Mouse (Mus musculus) embryo, embryonic 11.5 days (tissue): ENCODE data around the gene Tmem91.
"Not testable (repeated sequence)": the region's sequence is repeated elsewhere in the genome, so short reads cannot be mapped to it uniquely, and the experiment has no call there.

Experiments used
- DNase-seq: peaks from one replicate; pipeline ENCODE4 v3.0.0-alpha.2; 2012; ENCODE audit warnings: low read depth, low spot score

The Tmem91 gene

DNA sequence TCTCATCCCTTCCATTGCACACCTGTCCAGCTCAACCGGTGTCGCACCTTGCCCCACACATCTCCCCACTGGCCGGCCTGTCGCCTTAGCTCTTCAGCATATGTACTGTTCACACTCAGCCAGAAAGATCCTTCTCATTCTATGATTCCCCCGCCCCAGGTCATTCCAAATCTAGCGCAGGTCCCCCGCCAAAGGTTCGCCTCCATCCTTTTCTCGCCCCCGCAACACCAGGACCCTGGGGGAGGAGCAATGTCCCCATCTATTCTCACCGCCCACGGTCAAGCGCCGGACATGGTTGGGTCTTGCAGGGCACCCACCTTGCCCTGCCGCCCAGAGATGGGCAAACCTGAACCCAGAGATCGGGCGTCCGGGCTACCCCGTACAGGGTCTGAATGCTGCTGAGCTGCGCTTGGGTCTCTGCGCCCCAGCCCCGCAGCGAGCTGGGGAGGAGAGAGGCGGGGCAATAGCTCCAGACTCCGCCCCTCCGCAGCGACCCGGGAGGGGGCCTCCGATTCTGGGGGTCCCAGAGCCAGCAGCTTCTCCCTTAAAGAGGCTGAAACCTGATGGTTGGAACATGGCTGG, at the start of gene Tmem91:
TSS of gene Tmem91 (minus strand) at position 448 of the 582 bp plus-strand sequence.
- DNase-seq: no peak

DNA sequence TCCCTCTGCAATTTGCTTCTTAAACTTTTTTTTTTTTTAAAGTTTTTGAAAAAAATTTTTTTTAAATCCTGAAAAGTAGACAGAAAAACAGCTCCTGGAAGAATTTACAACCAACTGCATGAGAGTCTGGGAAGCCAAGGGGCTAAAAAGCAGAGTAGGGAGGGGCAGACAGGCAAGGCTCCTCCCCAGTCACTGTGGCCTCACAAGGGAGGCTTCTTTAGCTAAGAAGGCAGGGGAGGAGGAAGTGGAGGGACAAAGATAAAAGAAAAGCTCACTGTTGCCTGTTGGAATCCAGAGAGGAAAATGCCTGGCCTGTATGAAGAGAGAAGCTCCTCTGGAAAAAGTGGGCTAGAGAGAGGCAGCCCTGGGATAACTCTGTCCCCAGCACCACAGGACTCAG, 46.8 kb upstream of the Tmem91 start:
- not testable (repeated sequence) for DNase-seq

DNA sequence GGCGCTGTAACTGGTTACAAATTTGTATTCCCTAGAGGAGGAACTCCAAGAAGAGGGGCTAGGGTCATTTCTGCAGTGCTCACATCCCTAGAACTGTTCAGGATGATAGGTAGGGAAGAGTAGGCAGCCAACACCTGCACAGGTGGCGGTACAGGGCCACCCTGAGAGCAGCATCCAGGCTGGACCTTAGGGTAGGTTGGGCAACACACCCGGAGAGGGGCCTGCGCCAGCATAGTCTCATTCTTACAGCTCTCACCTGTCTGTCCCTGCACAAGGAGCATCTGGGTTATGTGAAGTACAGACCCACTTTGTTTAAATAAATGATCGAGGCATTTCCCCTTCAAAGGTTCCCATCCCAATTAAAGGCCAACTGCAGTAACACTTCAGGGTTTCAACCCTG, 45.8 kb upstream of the Tmem91 start:
- no peak for DNase-seq

DNA sequence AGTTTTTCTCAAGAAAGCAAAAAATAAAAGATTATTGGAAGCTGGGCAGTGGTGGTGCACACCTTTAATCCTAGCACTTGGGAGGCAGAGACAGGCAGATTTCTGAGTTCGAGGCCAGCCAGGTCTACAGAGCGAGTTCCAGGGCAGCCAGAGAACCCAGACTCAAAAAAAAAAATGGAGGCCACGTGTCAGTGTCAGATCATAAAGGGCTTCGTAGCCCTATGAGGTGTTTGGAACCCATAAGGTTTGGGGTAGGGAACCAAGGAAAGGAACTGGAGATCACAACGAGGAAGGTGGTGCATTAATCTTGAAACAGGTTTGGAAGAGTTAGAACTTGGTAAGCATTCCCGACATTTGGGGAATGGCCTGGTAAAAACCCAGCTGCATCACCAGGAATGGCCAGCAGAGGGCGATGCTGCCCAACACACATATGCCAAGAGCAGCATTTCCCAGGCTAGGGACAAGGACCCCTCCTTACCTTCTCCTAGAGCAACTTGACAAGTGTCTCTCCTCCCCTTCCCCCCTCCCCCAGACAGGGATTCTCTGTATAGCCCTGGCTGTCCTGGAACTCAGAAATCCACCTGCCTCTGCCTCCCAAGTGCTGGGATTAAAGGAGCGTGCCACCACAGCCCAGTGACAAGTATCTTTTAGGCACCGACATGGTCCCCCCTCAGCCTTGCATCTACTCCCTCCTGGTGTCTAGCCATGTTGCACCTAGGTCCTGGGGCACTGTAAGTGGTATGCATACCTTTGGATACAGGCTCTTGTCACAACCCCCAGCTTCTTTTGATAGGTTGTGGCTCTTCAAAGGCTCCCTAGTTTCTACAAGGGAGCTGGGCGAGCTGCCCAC, 45.0 kb upstream of the Tmem91 start:
- peak; percentile 68 for DNase-seq

DNA sequence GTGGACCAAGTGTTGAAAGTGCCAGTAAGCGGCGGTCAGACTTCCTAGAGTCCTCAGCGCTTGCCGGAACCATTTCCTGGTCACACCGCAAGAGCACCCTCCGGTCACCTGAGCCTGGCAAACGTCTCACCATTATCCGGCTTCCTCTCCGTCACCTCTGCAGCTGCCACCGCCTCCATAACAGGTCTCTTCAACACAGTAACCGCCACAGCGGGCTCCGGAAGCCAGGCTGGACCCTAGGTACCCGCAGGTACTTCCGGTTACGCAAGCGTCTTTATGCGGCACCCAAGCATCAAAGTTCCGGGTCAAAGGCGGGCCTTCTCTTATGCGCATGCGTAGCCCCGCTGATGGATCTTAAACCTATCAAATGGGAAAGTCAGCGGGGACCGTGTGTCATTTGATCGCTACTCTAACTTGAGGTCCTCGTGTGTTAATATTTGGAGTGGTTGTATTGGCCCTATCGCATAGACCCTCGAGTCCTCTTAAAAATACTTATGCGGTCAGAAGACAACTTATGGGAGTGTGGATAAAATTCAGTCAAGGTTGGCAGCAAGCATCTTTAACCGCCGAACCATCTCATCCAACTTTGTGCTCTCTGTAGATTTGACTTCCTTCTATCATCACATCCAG, 43.9 kb upstream of the Tmem91 start, which contains the start of gene Ccdc97:
TSS of gene Ccdc97 (minus strand) at position 301 of the 630 bp plus-strand sequence.
- peak; percentile 88 for DNase-seq

DNA sequence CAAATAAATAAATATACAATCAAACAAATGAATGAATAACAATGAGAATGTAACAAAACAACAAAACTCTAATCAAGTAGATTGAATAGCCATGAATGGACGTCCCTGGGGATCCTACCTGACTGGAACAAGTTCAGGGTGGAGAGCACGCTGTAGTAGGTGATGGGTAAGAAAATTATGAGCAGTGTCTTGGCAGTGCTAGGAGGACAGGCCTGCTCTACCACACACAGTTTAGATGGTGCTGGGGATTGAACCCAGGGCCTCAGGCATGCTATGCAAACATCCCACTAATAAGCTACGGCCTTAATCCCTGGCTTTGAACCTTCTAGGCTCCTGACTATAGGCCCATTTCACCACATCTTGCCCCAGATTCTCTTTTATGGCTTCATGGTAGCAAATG, 42.5 kb upstream of the Tmem91 start:
- no peak for DNase-seq

DNA sequence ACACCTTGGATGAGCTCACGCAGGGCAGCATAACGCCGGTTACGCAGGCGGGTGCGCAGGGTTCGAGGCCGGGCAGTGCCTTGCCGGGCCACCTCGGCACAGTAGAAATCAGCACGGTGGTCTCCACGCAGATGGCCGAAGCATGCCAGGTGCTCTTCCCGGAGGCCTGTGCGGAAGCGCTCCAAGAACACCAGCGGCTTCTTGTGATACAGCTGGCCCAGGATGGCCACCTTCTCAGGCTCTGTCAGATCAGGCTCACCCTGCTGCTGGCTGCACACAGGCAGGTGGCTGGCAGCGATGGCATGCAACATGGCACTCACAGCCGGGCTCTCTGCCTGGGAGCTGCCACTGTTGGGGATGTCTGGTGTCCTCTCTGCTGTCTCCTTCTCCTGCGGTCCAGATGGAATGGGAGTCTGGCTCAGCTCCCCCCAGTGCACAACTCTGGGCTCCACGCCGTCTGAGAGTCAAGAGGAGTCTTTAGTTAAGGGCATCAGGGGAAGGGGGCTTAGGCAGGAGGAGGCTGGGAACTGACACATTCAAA, 40.8 kb upstream of the Tmem91 start:
- DNase-seq: no peak

DNA sequence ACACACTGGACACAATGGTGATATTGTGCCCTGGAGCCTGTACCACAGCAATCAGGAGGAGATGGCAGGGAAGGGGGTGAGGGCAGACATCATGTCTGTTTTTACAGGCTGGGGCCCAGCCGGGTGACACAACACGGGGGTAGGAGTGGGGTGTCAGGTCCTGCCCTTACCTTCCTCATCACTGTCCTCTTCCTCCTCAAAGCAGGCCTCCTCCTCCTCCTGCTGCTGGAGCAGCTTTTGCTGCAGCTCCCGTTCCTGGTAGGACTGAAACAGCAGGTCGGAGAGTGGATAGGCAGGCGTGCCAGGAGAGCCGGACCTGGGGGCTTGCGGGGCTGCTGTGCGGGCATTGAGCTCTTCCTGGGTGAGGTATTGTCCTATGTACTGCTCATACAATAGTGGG, 39.6 kb upstream of the Tmem91 start:
- no peak for DNase-seq

DNA sequence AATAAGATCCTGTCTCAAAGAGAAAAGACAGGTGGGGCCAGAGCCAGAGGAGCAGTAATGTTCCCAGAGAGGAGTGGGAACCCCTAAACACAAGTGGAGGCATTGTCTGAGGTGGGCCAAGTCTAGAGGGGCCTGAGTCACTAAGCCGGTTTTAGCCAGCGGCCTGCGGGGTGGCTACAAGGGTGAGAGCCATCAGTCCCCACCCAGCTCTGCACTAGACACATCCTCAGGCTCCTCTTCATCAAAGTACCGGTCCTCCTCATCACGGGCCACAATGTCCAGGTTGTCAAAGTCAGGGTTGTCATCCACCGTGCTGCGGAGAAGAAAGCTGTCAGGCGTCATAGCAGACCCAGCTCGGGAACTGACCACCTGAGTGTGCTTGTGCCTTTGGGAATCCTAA, 37.8 kb upstream of the Tmem91 start:
- DNase-seq: no peak

DNA sequence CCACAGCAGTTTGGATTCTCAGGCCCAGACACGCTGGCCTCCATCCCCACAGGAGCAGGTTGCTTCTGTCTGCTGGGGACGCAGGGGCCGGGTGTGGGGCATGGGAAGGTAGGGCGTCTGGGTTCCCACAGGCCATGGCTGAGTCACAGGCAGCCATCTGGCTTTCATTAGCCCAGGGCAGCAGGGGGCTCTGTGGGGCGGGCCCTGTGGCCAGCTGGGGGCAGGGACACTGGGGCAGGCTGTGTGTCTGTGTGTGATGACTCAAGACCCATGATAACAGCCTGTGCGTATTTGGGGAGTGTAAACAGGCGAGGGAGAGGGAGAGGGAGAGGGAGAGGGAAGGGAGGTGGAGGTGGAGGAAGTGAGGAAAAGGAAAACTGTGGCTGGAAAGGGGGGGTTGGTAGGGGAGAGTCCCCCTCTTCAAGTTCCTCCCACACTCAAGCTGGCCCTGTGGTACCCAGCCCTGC, 36.8 kb upstream of the Tmem91 start:
- no peak for DNase-seq

DNA sequence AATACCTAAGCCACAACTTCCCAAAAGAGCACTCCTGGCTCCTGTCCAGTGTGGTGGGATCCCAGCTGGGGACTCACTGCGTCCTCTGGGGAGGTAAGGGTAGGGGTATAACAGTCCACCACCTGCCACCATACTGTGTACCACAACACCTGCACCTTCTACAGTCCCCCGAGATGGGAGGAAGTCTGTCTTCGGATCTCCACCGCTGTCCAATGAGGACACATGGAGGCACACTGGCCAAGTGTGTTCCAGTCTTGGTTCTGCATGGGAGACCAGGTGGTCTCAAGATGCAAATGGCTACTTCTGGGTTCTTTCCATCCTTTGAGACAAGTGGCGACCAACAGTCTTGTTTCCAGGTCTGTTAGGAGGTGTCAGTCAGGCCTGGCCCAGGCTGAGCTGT, 36.2 kb upstream of the Tmem91 start:
- DNase-seq: no peak

DNA sequence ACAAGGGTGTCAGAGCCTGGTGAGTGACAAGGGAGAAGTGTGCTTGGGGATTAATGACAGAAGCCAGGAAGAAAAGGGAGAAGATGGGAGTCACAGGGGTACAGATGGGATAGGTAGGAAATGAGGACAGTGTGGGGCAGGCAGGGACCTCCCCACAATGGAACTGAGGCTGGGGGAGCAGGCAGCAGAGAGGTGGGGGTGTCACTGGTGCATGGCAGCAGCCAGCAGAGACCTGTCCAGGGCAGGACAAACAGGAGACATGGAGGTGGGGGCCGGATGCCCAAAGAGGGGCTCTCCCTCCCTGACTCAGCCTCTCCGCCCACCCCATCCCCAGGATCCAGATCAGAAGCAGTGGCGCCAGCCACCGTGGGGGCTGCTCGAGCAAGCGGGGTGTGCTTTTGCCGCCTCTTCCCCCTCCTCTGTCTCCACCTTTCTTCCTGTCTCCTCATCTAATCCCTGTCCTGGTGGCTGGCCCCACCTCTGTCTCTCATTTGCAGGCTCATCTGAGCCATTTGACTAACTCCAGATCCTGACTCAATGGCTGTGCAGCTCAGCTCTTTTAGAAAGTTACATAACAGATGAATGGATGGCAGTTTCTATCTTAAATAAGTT, 35.7 kb upstream of the Tmem91 start:
- DNase-seq: no peak

DNA sequence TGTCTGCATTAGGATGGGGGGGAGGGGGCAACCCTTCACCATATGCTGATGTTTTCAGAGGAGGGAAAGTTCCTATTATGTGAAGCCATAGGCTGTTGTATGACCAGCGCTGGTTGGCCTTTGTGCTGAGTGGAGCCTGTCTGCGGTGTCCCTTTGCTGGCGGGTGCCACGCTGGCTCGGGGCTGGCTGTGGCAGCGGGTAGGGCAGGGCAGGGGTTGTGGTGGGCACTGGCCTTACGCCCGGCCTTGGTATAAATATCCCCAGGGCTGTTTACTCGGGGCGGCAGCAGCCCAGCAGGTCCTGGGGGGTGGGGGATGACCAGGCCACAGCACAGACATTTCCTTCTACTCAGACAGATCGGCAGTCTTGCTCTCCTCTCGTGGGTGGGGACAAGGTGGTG, 35.0 kb upstream of the Tmem91 start:
- DNase-seq: no peak

DNA sequence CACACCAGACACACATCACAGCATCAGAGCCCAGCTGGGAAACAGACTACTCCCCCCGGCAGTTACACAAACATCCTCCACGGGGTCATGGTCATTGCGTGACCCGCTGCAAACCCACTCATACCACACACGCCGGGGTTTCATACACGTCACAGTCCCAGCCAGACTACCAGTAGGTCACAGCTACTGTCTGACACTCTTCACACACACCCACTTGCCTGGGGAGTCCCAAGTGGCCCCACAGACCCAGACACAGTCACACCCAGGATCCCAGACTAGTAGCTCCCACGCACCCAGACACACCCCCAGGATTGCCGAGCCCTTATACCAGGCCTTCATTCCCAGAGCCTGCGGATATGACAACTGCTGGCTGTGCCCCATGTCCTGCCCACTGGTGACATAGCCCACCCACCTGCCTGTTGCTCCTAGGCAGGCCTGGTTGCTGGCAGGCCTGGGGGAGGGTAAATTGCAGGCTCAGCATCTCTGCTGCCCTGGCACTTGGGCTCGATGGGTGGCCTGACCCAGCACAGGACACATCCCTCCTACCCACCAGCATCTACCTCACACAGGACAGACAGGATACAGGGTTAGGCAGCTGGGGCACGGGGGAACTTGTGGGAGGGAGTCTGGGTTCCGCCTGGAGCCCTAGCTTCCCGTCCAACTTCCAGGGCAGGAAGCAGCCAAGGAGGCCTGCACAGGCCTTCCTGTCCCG, 32.8 kb upstream of the Tmem91 start:
- DNase-seq: no peak

DNA sequence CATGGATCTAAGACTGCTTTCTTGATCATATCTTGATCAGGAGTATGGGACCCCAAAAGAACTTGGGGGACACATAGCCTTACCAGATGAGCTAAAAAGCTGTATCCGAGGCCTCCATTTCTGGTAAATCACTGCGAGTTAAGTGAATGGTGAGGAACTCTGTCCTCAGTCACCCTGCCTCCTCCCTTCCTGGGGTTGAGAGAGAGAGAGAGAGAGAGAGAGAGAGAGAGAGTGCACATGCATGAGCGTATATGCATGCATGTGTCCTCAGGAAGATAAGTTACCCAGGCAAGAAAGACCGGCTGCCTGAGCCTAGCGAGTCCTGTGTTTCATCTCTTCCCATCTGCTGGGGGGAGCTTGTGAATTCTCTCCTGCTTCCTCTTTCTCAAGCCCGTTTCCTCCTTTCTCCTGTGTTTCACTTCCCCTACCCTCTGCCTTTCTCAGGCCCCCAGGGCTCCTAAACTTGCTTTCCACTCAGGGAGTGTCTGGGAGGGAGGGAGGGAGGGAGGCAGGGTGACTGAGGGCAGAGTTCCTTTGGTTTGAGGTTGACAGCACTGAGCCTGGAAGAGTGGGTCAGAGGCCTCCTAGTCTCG, 31.7 kb upstream of the Tmem91 start:
- DNase-seq: no peak

DNA sequence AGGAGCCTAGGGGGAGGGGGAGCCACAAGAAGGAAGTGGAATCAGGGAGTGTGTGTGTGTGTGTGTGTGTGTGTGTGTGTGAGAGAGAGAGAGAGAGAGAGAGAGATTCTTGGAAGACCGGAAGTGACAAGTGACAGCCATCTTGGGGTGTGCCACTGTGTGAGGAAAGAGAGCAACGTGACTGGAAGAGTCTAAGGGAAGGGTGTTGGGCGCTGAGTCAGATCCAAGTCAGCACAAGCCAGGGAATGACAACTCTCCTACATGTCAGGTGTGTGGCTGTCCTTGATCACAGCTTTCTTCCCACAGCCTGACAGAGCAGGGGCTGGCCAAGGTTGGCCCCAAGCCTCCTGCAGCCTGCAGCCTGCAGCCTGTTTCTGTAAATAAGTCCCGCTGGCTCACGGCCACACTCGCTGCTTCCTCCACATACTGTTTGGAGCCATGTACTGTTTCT, 30.9 kb upstream of the Tmem91 start:
- no peak for DNase-seq

DNA sequence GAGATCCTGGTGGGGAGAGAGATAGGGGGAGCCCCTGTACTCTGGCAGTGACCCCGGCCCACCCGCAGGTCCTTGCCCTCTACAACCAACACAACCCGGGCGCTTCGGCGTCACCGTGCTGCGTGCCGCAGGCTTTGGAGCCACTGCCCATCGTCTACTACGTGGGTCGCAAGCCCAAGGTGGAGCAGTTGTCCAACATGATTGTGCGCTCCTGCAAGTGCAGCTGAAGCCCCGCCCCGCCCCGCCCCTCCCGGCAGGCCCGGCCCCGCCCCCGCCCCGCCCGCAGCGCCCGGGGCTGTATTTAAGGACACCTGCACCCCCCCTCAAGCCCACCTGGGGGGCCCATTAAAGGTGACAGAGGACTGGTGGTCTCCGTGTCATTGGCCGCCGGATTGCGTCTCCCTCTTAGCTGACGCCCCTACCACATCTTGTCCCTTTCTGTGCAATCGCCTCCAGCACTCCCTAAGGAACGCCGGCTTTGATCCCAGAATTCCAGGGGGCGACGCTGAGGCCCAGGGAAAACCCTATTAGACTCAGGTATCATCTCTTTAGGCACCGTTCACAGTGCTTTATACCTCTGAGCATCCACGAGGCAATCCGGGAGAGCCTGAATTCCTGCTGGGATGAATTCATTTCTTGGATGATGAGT, 29.9 kb upstream of the Tmem91 start:
- no peak for DNase-seq

DNA sequence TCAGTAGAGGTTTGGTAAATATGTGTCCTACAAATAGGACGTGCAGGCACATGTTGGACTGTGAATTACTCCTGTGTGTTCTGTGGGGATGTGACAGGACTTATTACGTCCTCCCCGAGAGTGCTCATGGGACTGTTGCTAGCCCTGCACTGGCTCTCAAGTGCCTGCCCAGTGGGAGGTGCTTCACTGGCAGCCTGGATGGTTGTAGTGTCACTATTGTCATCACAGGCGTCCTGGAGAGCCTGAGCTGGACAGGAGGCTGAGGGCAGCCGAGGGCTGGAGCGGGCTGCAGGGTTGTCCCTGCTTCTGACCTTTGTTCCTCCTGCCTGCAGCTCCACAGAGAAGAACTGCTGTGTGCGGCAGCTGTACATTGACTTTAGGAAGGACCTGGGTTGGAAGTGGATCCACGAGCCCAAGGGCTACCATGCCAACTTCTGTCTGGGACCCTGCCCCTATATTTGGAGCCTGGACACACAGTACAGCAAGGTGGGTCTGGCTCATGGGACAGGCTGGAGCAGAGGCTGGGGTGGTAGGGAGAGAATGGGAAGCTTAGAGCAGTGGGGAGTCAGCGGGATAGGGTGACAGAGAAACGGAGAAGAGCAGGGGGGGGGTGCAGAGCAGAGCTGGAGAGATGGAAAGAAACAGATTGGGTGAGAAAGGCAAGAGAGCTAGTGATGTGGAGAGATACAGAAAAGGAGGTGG, 29.0 kb upstream of the Tmem91 start:
- no peak for DNase-seq

DNA sequence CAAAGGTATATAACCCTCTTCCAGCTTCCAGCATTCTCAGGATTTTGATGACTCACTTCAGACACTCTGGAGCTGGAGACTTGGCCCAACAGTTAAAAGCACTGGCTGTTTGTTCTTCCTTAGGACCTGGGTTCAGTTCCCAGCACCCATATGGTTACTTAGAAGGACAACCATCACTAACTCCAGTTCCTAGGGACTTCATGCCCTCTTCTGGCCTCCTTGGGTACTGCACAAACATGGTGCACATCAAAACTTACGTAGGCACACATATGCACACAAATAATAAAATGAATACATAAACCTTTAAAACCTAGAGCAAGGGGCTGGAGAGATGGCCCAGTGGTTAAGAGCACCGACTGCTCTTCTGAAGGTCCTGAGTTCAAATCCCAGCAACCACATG, 27.4 kb upstream of the Tmem91 start:
- no peak for DNase-seq

DNA sequence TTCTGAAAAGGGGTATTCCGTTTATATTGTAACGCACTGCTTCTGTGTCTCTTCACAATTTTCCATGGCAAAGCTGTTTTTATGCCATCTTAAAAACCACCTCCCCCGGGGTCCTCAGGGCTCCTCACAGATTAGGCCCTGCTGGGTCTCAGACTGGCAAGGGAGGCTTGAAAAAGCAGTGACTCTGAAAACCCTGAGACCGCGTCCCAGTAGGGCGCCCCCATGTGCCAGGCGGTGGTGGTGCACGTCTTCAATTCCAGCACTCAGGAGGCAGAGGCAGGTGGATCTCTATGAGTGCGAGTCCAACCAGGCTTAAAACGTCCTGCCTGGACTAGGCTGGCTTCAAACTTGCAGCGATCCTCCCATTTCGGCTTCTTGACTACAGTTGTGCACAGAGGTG, 25.8 kb upstream of the Tmem91 start:
- DNase-seq: no peak
